Mouse (Mus musculus) MEL (cell line): Measurements from ENCODE around the gene Slc35b4. TPM values are rescaled to one million over a fixed set of nuclear protein-coding genes. Genes with fewer than 3 reads are reported as not detected.

Experiments
- DNase-seq: peaks from one replicate; pipeline ENCODE4 v3.0.0; 2011; ENCODE audit warnings: low read depth, low spot score
- H3K27ac ChIP-seq: 2 replicates; pipeline ENCODE4 v1.5.1; 2012; ENCODE audit warnings: low read depth, mild to moderate bottlenecking, control low read depth, low read length, moderate library complexity; ENCODE audit not compliant: control insufficient read depth
- H3K27me3 ChIP-seq, 2 experiments: fragments of 150-350 bp in 1 of 2; sonication (generic) in 1 of 2; 2 replicates each; pipeline ENCODE4 v1.6.1; 2012; ENCODE audit warnings: low read length in 2 of 2, mild to moderate bottlenecking in 2 of 2, improper control_type of control experiment in 1 of 2, moderate library complexity in 1 of 2; ENCODE audit not compliant: insufficient read depth in 2 of 2, control insufficient read depth in 1 of 2
- H3K36me3 ChIP-seq, 2 experiments: 2 replicates each; pipeline ENCODE4 v1.6.1; 2012 to 2014; ENCODE audit warnings: low read length in 2 of 2, improper control_type of control experiment in 1 of 2, inconsistent platforms in 1 of 2, mild to moderate bottlenecking in 1 of 2; ENCODE audit not compliant: insufficient read depth in 2 of 2, control insufficient read depth in 1 of 2
- H3K4me1 ChIP-seq, 2 experiments: fragments of 150-350 bp in 1 of 2; sonication (generic) in 1 of 2; 2 replicates each; pipeline ENCODE4 v1.6.1; 2012; ENCODE audit warnings: low read length in 2 of 2, improper control_type of control experiment in 1 of 2, mild to moderate bottlenecking in 1 of 2; ENCODE audit not compliant: insufficient read depth in 2 of 2, control insufficient read depth in 1 of 2
- H3K4me3 ChIP-seq, 2 experiments: fragments of 150-350 bp in 1 of 2; sonication (generic) in 1 of 2; 2 replicates each; pipeline ENCODE4 v1.5.1; 2012; ENCODE audit warnings: low read depth in 2 of 2, low read length in 2 of 2, mild to moderate bottlenecking in 2 of 2, moderate library complexity in 2 of 2, control low read depth in 1 of 2, improper control_type of control experiment in 1 of 2; ENCODE audit not compliant: control insufficient read depth in 1 of 2, insufficient read depth in 1 of 2
- H3K79me2 ChIP-seq: 2 replicates; pipeline ENCODE4 v1.6.1; 2012; ENCODE audit warnings: mild to moderate bottlenecking, low read length, moderate library complexity; ENCODE audit not compliant: control insufficient read depth, poor library complexity, insufficient read depth
- H3K9ac ChIP-seq: 2 replicates; pipeline ENCODE4 v1.6.1; 2012; ENCODE audit warnings: low read depth, mild to moderate bottlenecking, control low read depth, low read length, moderate library complexity; ENCODE audit not compliant: control insufficient read depth, poor library complexity, severe bottlenecking
- H3K9me3 ChIP-seq: fragments of 150-350 bp; sonication (generic); replicated peaks from 2 replicates; pipeline ENCODE4 v1.6.1; 2012; ENCODE audit warnings: mild to moderate bottlenecking, low read length, improper control_type of control experiment, moderate library complexity; ENCODE audit not compliant: insufficient read depth
- BHLHE40 ChIP-seq: IDR thresholded peaks from 2 replicates; pipeline ENCODE4 v1.6.1; 2012; ENCODE audit warnings: low read depth, mild to moderate bottlenecking, inconsistent platforms, low read length, improper control_type of control experiment, borderline replicate concordance
- CHD2 ChIP-seq: IDR thresholded peaks from 2 replicates; pipeline ENCODE4 v1.6.1; 2011; ENCODE audit warnings: low read length, improper control_type of control experiment
- CTCF ChIP-seq, 3 experiments: IDR thresholded peaks in 2 of 3; conservative IDR thresholded peaks in 1 of 3; 2 replicates each; pipeline ENCODE4 v1.5.1; 2011 to 2012; ENCODE audit warnings: low read length in 3 of 3, low read depth in 2 of 3, mild to moderate bottlenecking in 2 of 3, improper control_type of control experiment in 1 of 3, inconsistent platforms in 1 of 3, mixed read lengths in 1 of 3, moderate library complexity in 1 of 3; ENCODE audit not compliant: control insufficient read depth in 1 of 3, insufficient read depth in 1 of 3, poor library complexity in 1 of 3, severe bottlenecking in 1 of 3
- E2F4 ChIP-seq: IDR thresholded peaks from 2 replicates; pipeline ENCODE4 v1.6.1; 2011; ENCODE audit warnings: low read depth, low read length, improper control_type of control experiment, borderline replicate concordance
- ETS1 ChIP-seq: IDR thresholded peaks from 2 replicates; pipeline ENCODE4 v1.6.1; 2012; ENCODE audit warnings: low read depth, mild to moderate bottlenecking, inconsistent platforms, low read length, improper control_type of control experiment, moderate library complexity
- GABPA ChIP-seq: IDR thresholded peaks from 2 replicates; pipeline ENCODE4 v1.6.1; 2012; ENCODE audit warnings: low read depth, mild to moderate bottlenecking, inconsistent platforms, low read length, improper control_type of control experiment, moderate library complexity
- MAFK ChIP-seq: IDR thresholded peaks from 2 replicates; pipeline ENCODE4 v1.6.1; 2011; ENCODE audit warnings: low read depth, mild to moderate bottlenecking, low read length, improper control_type of control experiment, borderline replicate concordance
- MAX ChIP-seq: IDR thresholded peaks from 2 replicates; pipeline ENCODE4 v1.6.1; 2011; ENCODE audit warnings: low read length, improper control_type of control experiment
- MXI1 ChIP-seq: IDR thresholded peaks from 2 replicates; pipeline ENCODE4 v1.6.1; 2011; ENCODE audit warnings: mild to moderate bottlenecking, low read depth, low read length, improper control_type of control experiment
- MYB ChIP-seq: IDR thresholded peaks from 2 replicates; pipeline ENCODE4 v1.6.1; 2011; ENCODE audit warnings: mild to moderate bottlenecking, low read depth, low read length, improper control_type of control experiment
- MYC ChIP-seq: IDR thresholded peaks from 2 replicates; pipeline ENCODE4 v1.6.1; 2011; ENCODE audit warnings: low read depth, mild to moderate bottlenecking, low read length, improper control_type of control experiment, moderate library complexity
- POLR2A ChIP-seq, 2 experiments: IDR thresholded peaks; 2 replicates each; pipeline ENCODE4 v1.6.1; 2011 to 2012; ENCODE audit warnings: low read length in 2 of 2, mild to moderate bottlenecking in 2 of 2, control low read depth in 1 of 2, improper control_type of control experiment in 1 of 2, low read depth in 1 of 2, moderate library complexity in 1 of 2; ENCODE audit not compliant: control insufficient read depth in 1 of 2, insufficient read depth in 1 of 2, poor library complexity in 1 of 2
- SIN3A ChIP-seq: IDR thresholded peaks from 2 replicates; pipeline ENCODE4 v1.6.1; 2012; ENCODE audit warnings: low read length, improper control_type of control experiment, inconsistent platforms
- TAL1 ChIP-seq: IDR thresholded peaks from 2 replicates; pipeline ENCODE4 v1.6.1; 2012; ENCODE audit warnings: mild to moderate bottlenecking, inconsistent platforms, low read length, moderate library complexity, mixed read lengths
- TBP ChIP-seq: IDR thresholded peaks from 2 replicates; pipeline ENCODE4 v1.8.0; 2011; ENCODE audit warnings: low read depth, low read length, improper control_type of control experiment
- TCF12 ChIP-seq: IDR thresholded peaks from 2 replicates; pipeline ENCODE4 v1.6.1; 2014; ENCODE audit warnings: low read depth, mild to moderate bottlenecking, inconsistent platforms, low read length, improper control_type of control experiment, moderate library complexity
- UBTF ChIP-seq: IDR thresholded peaks from 2 replicates; pipeline ENCODE4 v1.6.1; 2012; ENCODE audit warnings: low read depth, mild to moderate bottlenecking, inconsistent platforms, low read length, improper control_type of control experiment, moderate library complexity, borderline replicate concordance; ENCODE audit not compliant: insufficient read depth
- USF2 ChIP-seq, 2 experiments: IDR thresholded peaks; 2 replicates each; pipeline ENCODE4 v1.6.1; 2011 to 2012; ENCODE audit warnings: improper control_type of control experiment in 2 of 2, low read length in 2 of 2, borderline replicate concordance in 1 of 2, inconsistent platforms in 1 of 2, low read depth in 1 of 2, mild to moderate bottlenecking in 1 of 2; ENCODE audit not compliant: insufficient read depth in 1 of 2
- ZKSCAN1 ChIP-seq: IDR thresholded peaks from 2 replicates; pipeline ENCODE4 v1.6.1; 2012; ENCODE audit warnings: low read depth, mild to moderate bottlenecking, inconsistent platforms, low read length, improper control_type of control experiment, moderate library complexity
- polyA plus RNA-seq, 2 experiments: library from polyadenylated mRNA; stranded (reverse) in 1 of 2; unstranded in 1 of 2; fragments of >175 nt in 1 of 2; fragments of >200 nt in 1 of 2; gene quantifications; 2 replicates each; pipeline versions ENCODE4 v1.2.1 to v1.2.4; 2012; ENCODE audit warnings: low replicate concordance in 2 of 2, low read depth in 1 of 2; ENCODE audit not compliant: insufficient read length in 2 of 2, insufficient read depth in 1 of 2, missing spikeins in 1 of 2
- total RNA-seq: library from RNA; depleted of rRNA; stranded (reverse); fragments of 300-350 nt; gene quantifications from 2 replicates; pipeline ENCODE4 v1.2.3, GENCODE M21; 2012

The Slc35b4 gene
- total and polyA plus RNA-seq, 3 experiments, result 6.1 to 10.7 TPM; not detected in 1

DNA sequence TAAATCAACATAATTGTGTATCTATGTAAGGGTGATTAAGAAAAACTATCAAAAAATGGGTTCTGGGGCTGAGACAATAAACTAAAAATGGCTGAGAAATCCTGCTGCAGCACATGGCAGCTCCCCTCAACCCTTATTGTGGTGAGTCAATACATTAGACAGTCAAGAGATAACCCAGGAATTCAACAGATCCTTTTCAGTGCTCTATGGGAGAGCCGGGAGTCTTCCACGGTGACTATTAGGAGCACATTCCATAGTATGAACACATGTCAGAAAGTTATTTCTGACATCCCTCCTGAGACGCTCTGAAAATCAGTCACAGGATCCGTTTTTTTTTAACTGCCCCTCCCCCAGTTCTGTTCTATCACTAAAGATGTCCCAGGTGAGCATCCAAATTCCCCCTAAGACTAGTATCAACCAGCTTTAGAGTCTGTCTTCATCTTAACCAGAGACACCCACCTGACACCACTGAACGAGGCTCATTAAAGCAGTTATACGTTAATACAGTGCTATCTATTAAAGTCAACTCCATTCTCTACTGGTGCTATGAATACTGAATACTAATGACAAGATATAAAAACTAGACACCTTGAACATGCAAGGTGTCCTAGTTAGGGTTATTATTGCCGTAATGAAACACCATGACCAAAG, 5.9 kb downstream of the Slc35b4 start:
- Histone ChIP-seq H3K36me3 (peaks cover 1 to 8% of the 10 kb centered on the region in 2 experiments; a peak in 2 of 4 replicates), H3K9ac (no peak overlapping the region), H3K4me3 (no peak overlapping the region), H3K79me2 (0 out of 2 replicates have a peak, but pooled peaks cover 2% of the 10 kb centered on the region), H3K27me3 (no peaks in the 10 kb centered on the region), H3K4me1 (peaks cover 0 to 10% of the 10 kb centered on the region in 2 experiments; a peak in 1 of 4 replicates), H3K27ac (no peak overlapping the region), H3K9me3 (no peaks in the 10 kb centered on the region)
- no peak for DNase-seq
- TF ChIP-seq TAL1, result no peak
- TF ChIP-seq ZKSCAN1, result no peak
- TF ChIP-seq CTCF (IDR thresholded peaks at IDR 0.05 in 2 of 3, conservative IDR thresholded peaks at IDR 0.05 in 1 of 3; ENCODE audit: control insufficient read depth in 1 of 3, insufficient read depth in 1 of 3, low read depth in 2 of 3, low read length in 3 of 3, poor library complexity in 1 of 3, severe bottlenecking in 1 of 3), result no peak
- no peak for TF ChIP-seq TCF12
- no peak for TF ChIP-seq USF2 (IDR thresholded peaks at IDR 0.05; ENCODE audit: borderline replicate concordance in 1 of 2, insufficient read depth in 1 of 2, low read depth in 1 of 2, low read length in 2 of 2)
- TF ChIP-seq MAFK, result no peak
- TF ChIP-seq SIN3A, result no peak

DNA sequence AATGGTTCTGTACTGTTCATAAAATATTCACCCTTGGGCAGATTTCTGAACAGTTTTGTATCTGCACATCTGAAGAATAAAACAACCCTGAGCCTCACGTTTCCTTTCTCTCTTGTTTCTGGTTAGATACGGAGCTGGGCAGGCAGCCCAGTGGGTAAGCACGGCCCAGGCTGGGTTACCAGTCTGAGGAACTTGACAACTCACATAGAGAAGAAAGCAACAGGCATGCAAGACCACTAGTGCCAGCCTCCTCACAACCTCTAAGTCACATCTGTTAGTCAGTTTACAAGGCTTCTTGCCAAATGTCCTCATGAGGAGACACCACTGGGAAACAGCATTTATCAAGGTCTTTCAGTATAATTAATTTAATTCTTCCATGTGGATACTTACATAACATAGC, 8.1 kb downstream of the Slc35b4 start:
- Histone ChIP-seq H3K27ac (no peak overlapping the region), H3K9me3 (no peaks in the 10 kb centered on the region), H3K27me3 (no peaks in the 10 kb centered on the region), H3K9ac (no peak overlapping the region), H3K4me1 (no peaks in the 10 kb centered on the region), H3K79me2 (no peaks in the 10 kb centered on the region), H3K4me3 (no peak overlapping the region), H3K36me3 (peaks cover 0 to 1% of the 10 kb centered on the region in 2 experiments; a peak in 2 of 4 replicates)
- no peak for TF ChIP-seq ETS1
- TF ChIP-seq MXI1, result no peak
- no peak for TF ChIP-seq POLR2A (IDR thresholded peaks at IDR 0.05; ENCODE audit: control insufficient read depth in 1 of 2, insufficient read depth in 1 of 2, low read depth in 1 of 2, low read length in 2 of 2, poor library complexity in 1 of 2)
- no peak for TF ChIP-seq MYC
- TF ChIP-seq CHD2, result no peak
- TF ChIP-seq USF2 (IDR thresholded peaks at IDR 0.05; ENCODE audit: borderline replicate concordance in 1 of 2, insufficient read depth in 1 of 2, low read depth in 1 of 2, low read length in 2 of 2), result no peak
- TF ChIP-seq MYB, result no peak
- TF ChIP-seq TBP, result no peak
- TF ChIP-seq GABPA, result no peak
- no peak for DNase-seq

DNA sequence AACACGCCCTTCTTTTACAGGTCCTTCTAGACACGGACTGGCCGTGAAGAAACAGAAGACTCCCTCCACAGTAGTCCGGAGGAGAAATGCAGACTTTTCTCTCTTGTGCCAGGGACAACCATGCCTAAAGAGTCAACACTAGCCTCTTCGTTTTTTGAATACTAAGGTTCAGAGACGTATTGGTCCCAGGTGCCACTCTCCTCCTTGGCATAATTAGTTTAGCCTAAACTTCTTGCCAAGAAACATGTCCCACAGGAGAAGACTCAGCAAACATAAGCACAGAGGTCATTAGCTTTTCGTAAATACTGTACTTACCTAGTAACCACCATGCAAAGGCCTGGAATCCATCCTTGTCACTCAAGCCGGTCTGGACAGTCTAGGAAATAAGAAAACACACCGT, 13.9 kb downstream of the Slc35b4 start:
- no peak overlapping the region for H3K27ac ChIP-seq
- no peak overlapping the region for H3K4me3 ChIP-seq
- H3K27me3 ChIP-seq, result no peaks in the 10 kb centered on the region
- no peaks in the 10 kb centered on the region for H3K4me1 ChIP-seq
- no peak overlapping the region for H3K9ac ChIP-seq
- H3K36me3 ChIP-seq, result peaks cover 0 to 1% of the 10 kb centered on the region in 2 experiments; a peak in 1 of 4 replicates
- no peaks in the 10 kb centered on the region for H3K9me3 ChIP-seq
- no peak for DNase-seq
- TF ChIP-seq UBTF, result no peak
- TF ChIP-seq ETS1, result no peak
- no peak for TF ChIP-seq MAX
- TF ChIP-seq BHLHE40, result no peak
- TF ChIP-seq E2F4, result no peak
- no peaks in the 10 kb centered on the region for H3K79me2 ChIP-seq
